Mouse (Mus musculus) neural tube, embryonic 13.5 days (tissue): ENCODE results near the gene Sufu. TPM values are rescaled to one million over a fixed set of nuclear protein-coding genes. Genes with fewer than 3 reads are reported as not detected.

Experiments
- ATAC-seq: fragments of 200-750 bp; cut with Nextera tagmentation; 2 replicates; pipeline ENCODE4 v1.8.0; 2017; ENCODE audit warnings: low read depth, mild to moderate bottlenecking, moderate TSS enrichment, moderate library complexity
- H3K27ac ChIP-seq: fragments of 300-500 bp; sonication (generic); replicated peaks from 2 replicates; pipeline ENCODE4 v1.5.1; 2015; ENCODE audit warnings: moderate library complexity, mild to moderate bottlenecking, inconsistent platforms
- H3K27me3 ChIP-seq: fragments of 300-500 bp; sonication (generic); 2 replicates; pipeline ENCODE4 v1.6.1; 2015; ENCODE audit warnings: mild to moderate bottlenecking, inconsistent platforms
- H3K36me3 ChIP-seq: fragments of 300-500 bp; sonication (generic); 2 replicates; pipeline ENCODE4 v1.6.1; 2015; ENCODE audit warnings: mild to moderate bottlenecking, inconsistent platforms
- H3K4me1 ChIP-seq: fragments of 300-500 bp; sonication (generic); replicated peaks from 2 replicates; pipeline ENCODE4 v1.6.1; 2015; ENCODE audit warnings: inconsistent platforms
- H3K4me2 ChIP-seq: fragments of 300-500 bp; sonication (generic); 2 replicates; pipeline ENCODE4 v1.6.1; 2015; ENCODE audit warnings: inconsistent platforms, mild to moderate bottlenecking, moderate library complexity
- H3K4me3 ChIP-seq: fragments of 300-500 bp; sonication (generic); 2 replicates; pipeline ENCODE4 v1.5.1; 2015; ENCODE audit warnings: mild to moderate bottlenecking, inconsistent platforms
- H3K9ac ChIP-seq: fragments of 300-500 bp; sonication (generic); 2 replicates; pipeline ENCODE4 v1.6.1; 2015; ENCODE audit warnings: moderate library complexity, mild to moderate bottlenecking, inconsistent platforms
- H3K9me3 ChIP-seq: fragments of 300-500 bp; sonication (generic); 2 replicates; pipeline ENCODE4 v1.6.1; 2016; ENCODE audit warnings: inconsistent platforms
- WGBS: fragments of 180-500 bp; shearing (Covaris S2); methylation state at CpG from one replicate; pipeline ENCODE4 v1.1.7; 2015; 5-methylcytosine and 5-hydroxymethylcytosine counted together
- polyA plus RNA-seq: library from polyadenylated mRNA; unstranded; fragments of >200 nt; fragmentation: Nextera tagmentation; extraction: Ambion mirVana; gene quantifications from 2 replicates; pipeline ENCODE4 v1.2.1, GENCODE M21; 2015

Gene Sufu
- polyA plus RNA-seq, 1 experiment from 2014 or later: 24.8 TPM

GRCm38 (mm10) chr19:46363294-46364009 lies 33.2 kb upstream of the Sufu start:
- H3K27ac ChIP-seq: no peak overlapping the region
- H3K4me1 ChIP-seq: no peaks in the 10 kb centered on the region
- no peaks in the 10 kb centered on the region for H3K9me3 ChIP-seq
- H3K9ac ChIP-seq: no peak overlapping the region
- H3K4me3 ChIP-seq: no peak overlapping the region
- no peak for ATAC-seq
- H3K36me3 ChIP-seq: no peaks in the 10 kb centered on the region
- 89% methylated on average over 11 of the region's 11 CpGs for WGBS
- H3K4me2 ChIP-seq: no peak overlapping the region
- H3K27me3 ChIP-seq: peaks cover 3% of the 10 kb centered on the region

GRCm38 (mm10) chr19:46367798-46368590 lies 28.7 kb upstream of the Sufu start:
- no peaks in the 10 kb centered on the region for H3K9me3 ChIP-seq
- no peaks in the 10 kb centered on the region for H3K4me1 ChIP-seq
- no peak overlapping the region for H3K4me2 ChIP-seq
- H3K27ac ChIP-seq: no peak overlapping the region
- WGBS: 81% methylated on average over 23 of the region's 23 CpGs
- no peaks in the 10 kb centered on the region for H3K27me3 ChIP-seq
- no peak for ATAC-seq
- H3K4me3 ChIP-seq: no peak overlapping the region
- no peak overlapping the region for H3K9ac ChIP-seq
- no peaks in the 10 kb centered on the region for H3K36me3 ChIP-seq

DNA sequence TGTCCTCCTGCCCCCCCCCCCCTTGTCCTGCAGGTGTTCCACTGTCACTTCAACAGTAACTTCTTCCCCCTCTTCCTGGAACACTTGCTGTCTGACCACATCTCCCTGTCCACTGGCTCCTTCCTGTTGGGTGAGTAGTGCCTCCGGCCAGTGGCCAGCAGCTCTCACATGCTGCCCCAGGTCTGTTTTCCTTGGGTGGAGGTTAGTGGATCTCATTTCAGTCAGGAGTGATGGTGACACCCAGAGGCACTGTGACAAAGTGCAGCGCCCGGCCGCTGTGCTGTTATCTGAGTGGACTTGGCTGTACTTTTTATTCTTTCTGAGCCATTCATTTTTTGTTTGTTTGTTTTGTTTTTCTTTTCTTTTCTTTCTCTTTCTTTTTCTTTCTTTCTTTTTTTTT lies 27.5 kb upstream of the Sufu start:
- Histone ChIP-seq H3K36me3 (no peaks in the 10 kb centered on the region), H3K4me1 (no peaks in the 10 kb centered on the region), H3K9ac (no peak overlapping the region), H3K4me2 (no peak overlapping the region), H3K27ac (no peak overlapping the region), H3K9me3 (no peaks in the 10 kb centered on the region), H3K4me3 (no peak overlapping the region), H3K27me3 (no peaks in the 10 kb centered on the region)
- no peak for ATAC-seq
- 25% methylated on average over 4 of the region's 4 CpGs for WGBS

- Histone ChIP-seq H3K27ac (no peak overlapping the region), H3K27me3 (no peaks in the 10 kb centered on the region), H3K9ac (no peak overlapping the region), H3K36me3 (peaks cover 35% of the 10 kb centered on the region), H3K4me1 (0 out of 2 replicates have a peak, but pooled peaks cover 3% of the 10 kb centered on the region), H3K4me3 (no peak overlapping the region), H3K4me2 (no peak overlapping the region), H3K9me3 (no peaks in the 10 kb centered on the region)
- WGBS: 55% methylated on average over 21 of the region's 21 CpGs
- ATAC-seq: no peak; the same call in 1 of the 2 replicates
Observed at GRCm38 (mm10) chr19:46374477-46375088, 22.1 kb upstream of the Sufu start.

- ATAC-seq: no peak
- Histone ChIP-seq H3K36me3 (peaks cover 44% of the 10 kb centered on the region), H3K4me1 (0 out of 2 replicates have a peak, but pooled peaks cover 3% of the 10 kb centered on the region), H3K9ac (no peak overlapping the region), H3K9me3 (no peaks in the 10 kb centered on the region), H3K27me3 (no peaks in the 10 kb centered on the region), H3K27ac (no peak overlapping the region), H3K4me2 (no peak overlapping the region), H3K4me3 (no peak overlapping the region)
- 66% methylated on average over 5 of the region's 5 CpGs for WGBS
Observed at GRCm38 (mm10) chr19:46375489-46375888, 21.2 kb upstream of the Sufu start.

- no peaks in the 10 kb centered on the region for H3K27me3 ChIP-seq
- H3K4me2 ChIP-seq: no peak overlapping the region
- H3K36me3 ChIP-seq: peaks cover 48% of the 10 kb centered on the region
- 72% methylated on average over 4 of the region's 4 CpGs for WGBS
- no peak for ATAC-seq
- H3K9ac ChIP-seq: no peak overlapping the region
- H3K9me3 ChIP-seq: no peaks in the 10 kb centered on the region
- H3K4me3 ChIP-seq: no peak overlapping the region
- 0 out of 2 replicates have a peak, but pooled peaks cover 3% of the 10 kb centered on the region for H3K4me1 ChIP-seq
- no peak overlapping the region for H3K27ac ChIP-seq
Observed at GRCm38 (mm10) chr19:46375891-46376290, 20.8 kb upstream of the Sufu start.

- no peak overlapping the region for H3K4me2 ChIP-seq
- no peaks in the 10 kb centered on the region for H3K9me3 ChIP-seq
- no peak overlapping the region for H3K9ac ChIP-seq
- no peak for ATAC-seq
- H3K36me3 ChIP-seq: peaks cover 93% of the 10 kb centered on the region
- no peak overlapping the region for H3K4me3 ChIP-seq
- no peaks in the 10 kb centered on the region for H3K4me1 ChIP-seq
- no peaks in the 10 kb centered on the region for H3K27me3 ChIP-seq
- WGBS: 92% methylated on average over 9 of the region's 9 CpGs
- no peak overlapping the region for H3K27ac ChIP-seq
Observed at GRCm38 (mm10) chr19:46382275-46382674, 14.4 kb upstream of the Sufu start.

DNA sequence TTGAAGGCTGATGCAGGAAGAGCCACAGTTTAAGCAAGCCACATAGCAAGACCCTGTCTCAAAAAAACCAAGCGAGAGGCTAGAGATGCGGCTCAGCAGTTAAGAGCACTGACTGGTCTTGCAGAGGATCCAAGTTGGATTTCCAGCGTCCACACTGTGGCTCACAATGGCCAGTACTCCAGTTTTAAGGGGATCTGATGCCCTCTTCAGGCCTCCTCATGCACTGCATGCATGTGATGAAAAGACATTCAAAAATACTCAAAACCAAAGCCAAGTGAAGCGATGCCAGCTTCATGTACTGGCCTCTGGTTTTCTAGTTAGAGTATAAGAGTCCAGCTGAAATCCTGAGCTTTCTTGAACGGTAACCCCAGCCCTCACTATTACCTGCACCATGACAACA lies 6.8 kb upstream of the Sufu start:
- H3K4me2 ChIP-seq: no peak overlapping the region
- 86% methylated on average over 5 of the region's 5 CpGs for WGBS
- H3K4me3 ChIP-seq: no peak overlapping the region
- H3K27ac ChIP-seq: no peak overlapping the region
- ATAC-seq: no peak
- peaks cover 33% of the 10 kb centered on the region for H3K36me3 ChIP-seq
- H3K9me3 ChIP-seq: no peaks in the 10 kb centered on the region
- no peak overlapping the region for H3K9ac ChIP-seq
- no peaks in the 10 kb centered on the region for H3K27me3 ChIP-seq
- peaks cover 23% of the 10 kb centered on the region for H3K4me1 ChIP-seq

GRCm38 (mm10) chr19:46392018-46392417 lies 4.7 kb upstream of the Sufu start:
- no peaks in the 10 kb centered on the region for H3K27me3 ChIP-seq
- 29% methylated on average over 4 of the region's 4 CpGs for WGBS
- H3K36me3 ChIP-seq: peaks cover 17% of the 10 kb centered on the region; the same call in 1 of the 2 replicates
- H3K9ac ChIP-seq: no peak overlapping the region
- no peak overlapping the region for H3K4me3 ChIP-seq
- no peak overlapping the region for H3K4me2 ChIP-seq
- ATAC-seq: no peak
- H3K4me1 ChIP-seq: peaks cover 29% of the 10 kb centered on the region
- no peaks in the 10 kb centered on the region for H3K9me3 ChIP-seq
- H3K27ac ChIP-seq: no peak overlapping the region

DNA sequence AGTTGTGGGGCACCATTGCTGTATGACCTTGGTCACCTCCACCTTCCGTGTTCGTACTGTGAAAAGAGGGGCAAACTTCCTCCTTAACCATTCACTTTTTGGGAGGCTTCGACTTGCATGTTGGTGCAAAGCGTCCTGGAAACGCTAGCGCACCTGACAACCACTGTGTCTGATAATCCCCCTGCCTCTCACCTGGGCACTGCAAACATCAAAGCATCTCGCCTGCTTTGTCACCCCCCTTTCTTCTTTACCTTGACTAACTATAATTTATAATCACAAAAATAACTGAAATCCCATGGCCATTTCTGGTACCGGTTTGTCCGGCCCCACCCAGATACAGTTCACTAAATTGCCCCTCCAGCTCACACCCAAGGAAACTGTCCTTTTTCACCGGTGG lies 2.0 kb upstream of the Sufu start:
- WGBS: 6% methylated on average over 10 of the region's 10 CpGs
- Histone ChIP-seq H3K9me3 (no peaks in the 10 kb centered on the region), H3K9ac (peak overlapping the region; percentile 78), H3K36me3 (0 out of 2 replicates have a peak, but pooled peaks cover 9% of the 10 kb centered on the region), H3K4me3 (peak overlapping the region; percentile 66), H3K27me3 (no peaks in the 10 kb centered on the region), H3K27ac (no peak overlapping the region), H3K4me1 (peaks cover 46% of the 10 kb centered on the region), H3K4me2 (peak overlapping the region; percentile 99)
- ATAC-seq: no peak

- Histone ChIP-seq H3K27me3 (no peaks in the 10 kb centered on the region), H3K36me3 (0 out of 2 replicates have a peak, but pooled peaks cover 7% of the 10 kb centered on the region), H3K4me1 (peaks cover 52% of the 10 kb centered on the region), H3K4me2 (peak within 1 kb of the TSS; percentile 99), H3K27ac (peak within 1 kb of the TSS; percentile 83), H3K9me3 (no peaks in the 10 kb centered on the region), H3K4me3 (peak within 1 kb of the TSS; percentile 90), H3K9ac (peak within 1 kb of the TSS; percentile 83)
- WGBS: under 1% methylated on average over 51 of the region's 51 CpGs
- ATAC-seq: peak; percentile 96
Observed at GRCm38 (mm10) chr19:46395109-46396009, 1.3 kb upstream of the Sufu start, which contains the start of gene Actr1a. TSS of gene Actr1a (minus strand) at chr19:46395748.
